Mouse (Mus musculus) adipose tissue, adult 10 weeks (tissue): ENCODE data around the gene Vmn2r42. TPM values are rescaled to one million over a fixed set of nuclear protein-coding genes. Genes with fewer than 3 reads are reported as not detected.

ENCODE experiments used
- polyA plus RNA-seq: library from polyadenylated mRNA; stranded (reverse); fragments of 350-450 nt; fragmentation: Illumina TruSeq; extraction: RNeasy Lipid Tissue Mini Kit (QIAGEN cat#74804); gene quantifications from one replicate; pipeline ENCODE4 v1.2.3, GENCODE M21; 2014; ENCODE audit warnings: low read depth, low replicate concordance

Vmn2r42 gene
- not detected for polyA plus RNA-seq

DNA sequence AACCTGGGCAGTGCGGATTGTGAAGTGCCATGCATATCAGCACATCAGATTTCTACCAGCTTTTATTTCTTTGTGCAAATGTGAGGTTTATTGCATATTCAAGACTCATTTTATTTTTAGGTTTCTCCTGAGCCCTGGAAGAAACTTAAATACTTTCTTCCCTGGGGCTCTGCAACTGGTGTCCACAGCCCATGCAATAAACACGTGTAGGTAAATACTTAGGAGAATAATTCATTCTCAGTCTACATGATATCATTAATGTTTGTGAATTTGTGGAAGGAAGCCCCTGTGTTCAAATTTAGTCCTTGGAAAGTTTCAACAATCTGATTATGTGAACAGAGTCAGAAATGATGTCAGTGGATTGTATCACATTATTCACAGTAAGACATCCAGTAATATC, at the start of gene Vmn2r42:
TSS of gene Vmn2r42 (minus strand) at position 101 of the 400 bp plus-strand sequence.

GRCm38 (mm10) chr7:8161554-8161953, 38.6 kb downstream of the Vmn2r42 start, which contains the start of gene Vmn2r41:
Vmn2r41 (minus strand) TSS chr7:8161654.

Other genes starting within 250 kb of the Vmn2r42 start
- gene Vmn2r41, start 38.7 kb downstream of the Vmn2r42 start, polyA plus RNA-seq: not detected
- not detected for gene Vmn2r43, start 60.3 kb upstream of the Vmn2r42 start, polyA plus RNA-seq
- gene Vmn2r44, start 183.0 kb upstream of the Vmn2r42 start, polyA plus RNA-seq: not detected